Mouse (Mus musculus) neural tube, embryonic 14.5 days (tissue): ENCODE measurements around the gene Gins3. TPM values are rescaled to one million over a fixed set of nuclear protein-coding genes. Genes with fewer than 3 reads are reported as not detected.

ENCODE experiments used
- ATAC-seq: fragments of 200-750 bp; cut with Nextera tagmentation; 2 replicates; pipeline ENCODE4 v1.8.0; 2017; ENCODE audit warnings: low read depth, mild to moderate bottlenecking, moderate TSS enrichment, moderate library complexity
- H3K27ac ChIP-seq: fragments of 300-500 bp; sonication (generic); 2 replicates; pipeline ENCODE4 v1.5.1; 2014; ENCODE audit warnings: low read depth, mild to moderate bottlenecking, control low read depth, low read length, moderate library complexity, mixed read lengths
- H3K27me3 ChIP-seq: fragments of 300-500 bp; sonication (generic); 2 replicates; pipeline ENCODE4 v1.6.1; 2014; ENCODE audit warnings: low read length; ENCODE audit not compliant: control insufficient read depth, insufficient read depth
- H3K36me3 ChIP-seq: fragments of 300-500 bp; sonication (generic); 2 replicates; pipeline ENCODE4 v1.6.1; 2014; ENCODE audit warnings: low read length, mixed read lengths; ENCODE audit not compliant: control insufficient read depth, insufficient read depth
- H3K4me1 ChIP-seq: fragments of 300-500 bp; sonication (generic); 2 replicates; pipeline ENCODE4 v1.6.1; 2014; ENCODE audit warnings: low read length; ENCODE audit not compliant: control insufficient read depth, insufficient read depth
- H3K4me2 ChIP-seq: fragments of 300-500 bp; sonication (generic); 2 replicates; pipeline ENCODE4 v1.6.1; 2014; ENCODE audit warnings: mild to moderate bottlenecking, low read depth, low read length, control low read depth
- H3K4me3 ChIP-seq: fragments of 300-500 bp; sonication (generic); 2 replicates; pipeline ENCODE4 v1.5.1; 2014; ENCODE audit warnings: low read depth, low read length, control low read depth, mixed read lengths
- H3K9ac ChIP-seq: fragments of 300-500 bp; sonication (generic); replicated peaks from 2 replicates; pipeline ENCODE4 v1.6.1; 2014; ENCODE audit warnings: low read depth, mild to moderate bottlenecking, control low read depth, low read length, mixed read lengths
- H3K9me3 ChIP-seq: fragments of 300-500 bp; sonication (generic); 2 replicates; pipeline ENCODE4 v1.6.1; 2016; ENCODE audit warnings: low read length; ENCODE audit not compliant: control insufficient read depth
- WGBS: fragments of 180-500 bp; shearing (Covaris S2); extraction: QIAGEN DNeasy Blood & Tissue Kit; methylation state at CpG from one replicate; pipeline ENCODE4 v1.1.7; 2014; 5-methylcytosine and 5-hydroxymethylcytosine counted together
- polyA plus RNA-seq: library from polyadenylated mRNA; unstranded; fragments of >200 nt; fragmentation: Nextera tagmentation; extraction: Ambion mirVana; gene quantifications from 2 replicates; pipeline ENCODE4 v1.2.1, GENCODE M21; 2014

The Gins3 gene
- 6.6 and 7.2 TPM in 2 replicates for polyA plus RNA-seq

DNA sequence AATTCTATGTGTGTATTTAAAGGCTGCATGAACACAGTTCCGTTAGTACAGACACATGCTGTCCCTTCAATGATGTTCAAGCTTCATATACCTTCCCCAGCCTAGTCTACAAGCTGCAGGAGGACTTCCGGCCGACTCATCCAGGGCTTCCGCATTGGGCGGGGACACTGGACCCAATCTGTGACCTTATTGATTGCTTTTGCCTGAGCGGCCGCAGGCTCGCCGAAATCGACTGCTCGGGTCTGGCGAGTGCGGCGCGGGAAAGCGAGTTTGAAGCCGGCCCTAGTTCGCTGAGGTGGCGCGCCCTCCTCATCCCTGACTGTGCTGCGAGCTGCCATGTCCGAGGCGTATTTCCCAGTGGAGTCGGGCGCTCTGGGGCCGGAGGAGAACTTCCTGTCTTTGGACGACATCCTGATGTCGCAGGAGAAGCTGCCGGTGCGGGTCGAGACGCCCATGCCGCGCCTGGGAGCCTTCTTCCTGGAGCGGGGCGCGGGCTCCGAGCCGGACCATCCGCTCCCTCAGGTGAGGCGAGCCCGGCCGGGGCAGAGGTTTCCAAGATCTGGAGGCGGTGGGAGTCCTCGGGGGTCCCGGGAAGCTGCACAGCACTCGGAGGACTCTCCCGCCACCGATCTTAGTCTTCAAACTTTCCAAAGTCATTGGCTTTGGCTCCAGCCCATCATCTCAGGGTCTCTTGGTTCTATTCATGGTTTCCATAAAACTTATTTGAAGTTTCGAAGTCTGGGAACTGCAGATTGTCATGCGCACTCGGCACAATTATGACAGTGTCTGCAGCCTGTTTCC is at the start of gene Gins3:
Gene Gins3, plus strand, starts transcription at position 192 of the 801 bp plus-strand sequence.
- Histone ChIP-seq H3K36me3 (no peaks in the 10 kb centered on the region), H3K4me2 (peak within 1 kb of the TSS; percentile 87), H3K27me3 (no peaks in the 10 kb centered on the region), H3K9me3 (no peaks in the 10 kb centered on the region), H3K27ac (no peak within 1 kb of the TSS), H3K9ac (peak within 1 kb of the TSS; percentile 44), H3K4me1 (peaks cover 5% of the 10 kb centered on the region; the same call in 1 of the 2 replicates), H3K4me3 (peak within 1 kb of the TSS; percentile 79)
- under 1% methylated on average over 52 of the region's 52 CpGs for WGBS
- ATAC-seq = peak; percentile 97

DNA sequence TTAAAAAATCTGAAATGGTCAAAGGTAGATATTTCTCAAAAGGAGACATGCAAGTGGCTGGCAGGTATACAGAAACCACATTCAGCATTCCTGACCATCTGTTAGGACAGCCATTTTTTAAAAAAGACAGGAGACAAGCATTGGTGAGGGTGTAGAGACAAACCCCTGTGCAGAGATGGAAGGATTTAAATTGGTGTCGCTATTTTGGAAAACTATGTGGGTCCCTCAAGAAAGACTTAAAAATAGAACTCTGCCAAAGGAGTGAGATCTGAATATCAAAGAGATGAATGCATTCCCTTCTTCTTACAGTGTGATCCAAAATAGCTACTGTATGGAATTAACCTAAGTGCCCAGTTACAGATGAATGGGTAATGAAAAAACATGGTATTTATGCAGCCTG is 45.9 kb upstream of the Gins3 start:
- H3K27ac ChIP-seq = no peak overlapping the region
- H3K36me3 ChIP-seq = no peaks in the 10 kb centered on the region
- 88% methylated on average over 1 of the region's 1 CpGs for WGBS

DNA sequence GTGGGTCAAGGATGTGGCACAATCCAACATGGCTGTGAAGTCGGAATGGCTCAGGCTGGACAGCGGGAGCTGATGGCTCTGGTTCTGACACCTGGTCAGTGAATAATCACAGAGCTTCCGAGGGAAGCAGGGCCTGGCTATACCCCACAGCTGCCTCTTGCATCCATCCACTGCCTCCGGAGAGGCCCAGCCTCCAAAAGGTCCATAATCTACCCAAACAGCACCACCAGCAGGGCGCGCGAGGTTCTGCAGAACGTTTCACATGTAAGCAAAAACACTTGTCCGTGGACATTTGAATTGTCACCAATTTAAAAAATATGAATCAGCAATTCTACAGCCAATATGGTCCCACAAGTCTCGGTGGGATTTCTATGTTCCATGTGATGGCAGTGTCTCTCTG is 44.0 kb upstream of the Gins3 start:
- no peaks in the 10 kb centered on the region for H3K4me1 ChIP-seq
- H3K36me3 ChIP-seq = no peaks in the 10 kb centered on the region
- H3K9me3 ChIP-seq = no peaks in the 10 kb centered on the region
- ATAC-seq = no peak
- H3K9ac ChIP-seq = no peak overlapping the region
- no peaks in the 10 kb centered on the region for H3K27me3 ChIP-seq
- no peak overlapping the region for H3K27ac ChIP-seq
- 66% methylated on average over 10 of the region's 10 CpGs for WGBS
- no peak overlapping the region for H3K4me2 ChIP-seq
- H3K4me3 ChIP-seq = no peak overlapping the region

More for the DNA sequence above, 45.9 kb upstream of the Gins3 start:
- no peaks in the 10 kb centered on the region for H3K27me3 ChIP-seq
- H3K4me2 ChIP-seq = no peak overlapping the region
- H3K9ac ChIP-seq = no peak overlapping the region
- no peaks in the 10 kb centered on the region for H3K9me3 ChIP-seq
- no peak for ATAC-seq
- H3K4me1 ChIP-seq = no peaks in the 10 kb centered on the region
- H3K4me3 ChIP-seq = no peak overlapping the region

DNA sequence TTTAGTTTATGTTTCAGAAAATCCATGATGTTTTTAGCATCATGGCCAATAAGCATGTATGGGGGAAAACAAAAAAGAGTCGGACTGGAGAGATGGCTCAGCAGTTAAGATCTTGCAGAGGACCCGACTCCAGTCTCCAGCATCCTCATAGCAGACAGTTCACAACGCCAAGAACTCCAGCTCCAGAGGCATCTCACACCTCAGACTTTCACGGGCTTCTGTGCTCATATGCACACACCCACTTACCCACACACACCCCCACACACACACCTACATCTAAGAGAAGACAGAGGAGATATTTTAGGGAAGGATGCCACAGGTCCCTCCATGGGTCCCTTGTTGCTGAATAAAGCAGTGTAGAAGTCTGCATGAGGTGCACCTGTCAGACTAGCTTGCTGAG is 42.7 kb upstream of the Gins3 start:
- Histone ChIP-seq H3K9ac (no peak overlapping the region), H3K27me3 (no peaks in the 10 kb centered on the region), H3K4me1 (no peaks in the 10 kb centered on the region), H3K9me3 (no peaks in the 10 kb centered on the region), H3K4me2 (no peak overlapping the region), H3K4me3 (no peak overlapping the region), H3K36me3 (no peaks in the 10 kb centered on the region), H3K27ac (no peak overlapping the region)
- ATAC-seq = no peak
- WGBS = 86% methylated on average over 4 of the region's 4 CpGs

DNA sequence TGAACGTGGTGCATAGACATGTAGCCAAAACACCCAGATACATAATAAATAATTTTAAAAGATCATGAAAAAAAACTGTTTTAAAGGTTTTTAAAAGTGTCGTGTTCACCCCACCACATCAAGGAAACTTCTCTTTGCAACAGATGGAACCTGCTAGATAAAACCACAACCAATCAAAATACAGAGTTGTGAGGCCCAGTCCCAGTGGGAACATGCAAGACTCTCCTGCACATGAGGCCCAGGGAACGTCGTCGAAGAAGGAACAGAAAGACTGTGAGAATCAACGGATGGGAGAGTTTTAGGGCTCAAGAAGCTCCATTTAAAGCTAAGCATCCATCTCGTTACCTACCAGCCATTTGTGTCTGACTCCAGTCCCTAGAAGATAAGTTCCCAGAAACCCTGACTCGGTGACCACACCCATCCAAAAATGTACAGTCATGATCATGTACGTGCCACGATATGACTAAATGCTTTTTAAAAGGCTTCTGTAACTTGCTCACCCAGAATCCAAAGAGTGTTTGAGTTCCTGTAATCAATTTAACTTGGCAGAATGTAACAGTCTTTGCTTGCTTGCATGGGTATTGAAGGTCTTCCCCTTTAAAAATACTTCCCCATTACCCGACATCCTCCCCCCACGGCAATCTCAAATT is 41.0 kb upstream of the Gins3 start:
- no peak overlapping the region for H3K4me3 ChIP-seq
- no peak for ATAC-seq
- no peaks in the 10 kb centered on the region for H3K4me1 ChIP-seq
- no peaks in the 10 kb centered on the region for H3K27me3 ChIP-seq
- no peak overlapping the region for H3K9ac ChIP-seq
- WGBS = 88% methylated on average over 12 of the region's 12 CpGs
- no peak overlapping the region for H3K4me2 ChIP-seq
- no peaks in the 10 kb centered on the region for H3K9me3 ChIP-seq
- H3K36me3 ChIP-seq = no peaks in the 10 kb centered on the region
- no peak overlapping the region for H3K27ac ChIP-seq

DNA sequence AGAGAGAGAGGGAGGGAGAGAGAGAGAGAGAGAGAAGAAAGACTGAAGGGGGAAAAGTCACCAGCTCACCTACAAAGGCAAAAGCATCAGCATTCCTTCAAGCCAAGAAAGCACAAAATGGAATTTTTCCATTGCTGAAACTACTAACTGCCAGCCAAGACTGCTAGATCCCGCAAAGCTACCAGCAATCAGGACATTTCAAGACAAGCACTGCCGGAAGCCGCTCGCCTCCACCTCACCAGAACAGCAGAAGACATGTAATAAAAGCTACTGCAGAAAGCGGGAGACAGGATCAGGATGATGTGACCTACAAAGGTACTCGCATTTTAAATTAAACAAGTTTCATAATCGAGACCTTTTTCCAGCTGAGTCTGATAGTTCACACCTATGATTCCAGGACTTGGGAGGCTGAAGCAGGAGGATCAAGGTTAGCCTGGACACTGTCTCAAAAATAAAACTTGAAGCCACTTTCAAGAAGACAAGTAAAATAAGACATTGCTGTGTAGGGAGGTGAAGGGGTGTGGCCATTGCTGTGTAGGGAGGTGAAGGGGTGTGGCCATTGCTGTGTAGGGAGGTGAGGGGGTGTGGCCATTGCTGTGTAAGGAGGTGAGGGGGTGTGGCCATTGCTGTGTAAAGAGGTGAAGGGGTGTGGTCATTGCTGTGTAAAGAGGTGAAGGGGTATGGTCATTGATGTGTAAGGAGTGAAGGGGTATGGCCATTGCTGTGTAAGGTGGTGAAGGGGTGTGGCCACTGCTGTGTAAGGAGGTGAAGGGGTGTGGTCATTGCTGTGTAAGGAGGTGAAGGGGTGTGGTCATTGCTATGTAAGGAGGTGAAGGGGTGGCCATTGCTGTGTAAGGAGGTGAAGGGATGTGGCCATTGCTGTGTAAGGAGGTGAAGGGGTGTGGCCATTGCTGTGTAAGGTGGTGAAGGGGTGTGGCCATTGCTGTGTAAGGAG is 39.5 kb upstream of the Gins3 start:
- ATAC-seq = no peak
- no peaks in the 10 kb centered on the region for H3K4me1 ChIP-seq
- WGBS = 94% methylated on average over 7 of the region's 7 CpGs

DNA sequence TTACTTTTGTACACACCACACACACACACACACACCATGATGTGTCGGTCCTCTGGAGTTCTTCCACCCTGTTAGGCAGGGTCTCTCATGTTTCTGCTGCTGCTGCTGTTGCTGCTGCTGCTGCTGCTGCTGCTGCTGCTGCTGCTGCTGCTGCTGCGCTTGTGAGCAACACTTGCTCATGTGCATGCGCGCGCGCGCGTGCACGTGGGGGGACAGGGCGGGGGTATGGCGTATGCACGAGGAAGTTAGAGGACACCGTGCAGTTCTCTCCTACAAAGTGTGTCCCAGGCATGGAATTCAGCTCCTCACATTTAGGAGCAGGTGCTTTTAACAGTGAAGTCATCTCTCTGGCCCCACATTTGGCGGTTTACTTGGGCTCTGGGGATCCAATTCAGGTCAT is 38.1 kb upstream of the Gins3 start:
- no peak for ATAC-seq
- H3K4me1 ChIP-seq = no peaks in the 10 kb centered on the region
- H3K36me3 ChIP-seq = no peaks in the 10 kb centered on the region
- H3K9ac ChIP-seq = no peak overlapping the region
- no peaks in the 10 kb centered on the region for H3K9me3 ChIP-seq
- 82% methylated on average over 14 of the region's 14 CpGs for WGBS
- H3K4me2 ChIP-seq = no peak overlapping the region
- H3K4me3 ChIP-seq = no peak overlapping the region
- H3K27me3 ChIP-seq = no peaks in the 10 kb centered on the region
- no peak overlapping the region for H3K27ac ChIP-seq

More for the DNA sequence above, 39.5 kb upstream of the Gins3 start:
- H3K27me3 ChIP-seq = no peaks in the 10 kb centered on the region
- H3K4me2 ChIP-seq = no peak overlapping the region
- no peak overlapping the region for H3K4me3 ChIP-seq
- no peaks in the 10 kb centered on the region for H3K9me3 ChIP-seq
- no peak overlapping the region for H3K9ac ChIP-seq
- H3K36me3 ChIP-seq = no peaks in the 10 kb centered on the region
- no peak overlapping the region for H3K27ac ChIP-seq

DNA sequence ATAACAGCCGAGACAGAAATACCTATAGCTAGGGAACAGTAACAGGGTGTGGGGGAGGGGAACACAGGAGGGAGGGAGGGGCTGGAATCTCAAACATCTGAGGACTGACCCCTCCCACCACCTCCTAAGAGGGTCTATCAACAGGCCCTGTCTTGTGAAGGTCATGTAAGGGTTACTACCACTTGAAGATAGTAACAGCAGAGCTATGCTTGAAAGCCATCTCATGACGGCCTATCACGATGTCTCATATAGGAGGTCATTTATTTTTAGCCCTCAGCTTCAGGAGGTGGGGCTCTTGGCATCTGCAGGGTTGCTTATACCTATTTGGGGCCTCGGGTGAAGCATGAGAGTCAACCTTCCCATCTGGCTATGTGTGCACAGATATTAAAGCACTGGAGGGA is 36.4 kb upstream of the Gins3 start:
- no peaks in the 10 kb centered on the region for H3K9me3 ChIP-seq
- WGBS = 63% methylated on average over 4 of the region's 4 CpGs
- no peak overlapping the region for H3K9ac ChIP-seq
- H3K4me3 ChIP-seq = no peak overlapping the region
- no peaks in the 10 kb centered on the region for H3K4me1 ChIP-seq
- H3K36me3 ChIP-seq = no peaks in the 10 kb centered on the region
- no peaks in the 10 kb centered on the region for H3K27me3 ChIP-seq
- no peak overlapping the region for H3K27ac ChIP-seq
- H3K4me2 ChIP-seq = no peak overlapping the region
- no peak for ATAC-seq
